Mouse (Mus musculus): Measurements from ENCODE around the gene Srarp. TPM values are rescaled to one million over a fixed set of nuclear protein-coding genes. Genes with fewer than 3 reads are reported as not detected.
A peak's percentile ranks its signal among the peaks of the same experiment; 100 is the strongest.

The Srarp gene
- total RNA-seq, 2 experiments from 2014 or later, result not detected

DNA sequence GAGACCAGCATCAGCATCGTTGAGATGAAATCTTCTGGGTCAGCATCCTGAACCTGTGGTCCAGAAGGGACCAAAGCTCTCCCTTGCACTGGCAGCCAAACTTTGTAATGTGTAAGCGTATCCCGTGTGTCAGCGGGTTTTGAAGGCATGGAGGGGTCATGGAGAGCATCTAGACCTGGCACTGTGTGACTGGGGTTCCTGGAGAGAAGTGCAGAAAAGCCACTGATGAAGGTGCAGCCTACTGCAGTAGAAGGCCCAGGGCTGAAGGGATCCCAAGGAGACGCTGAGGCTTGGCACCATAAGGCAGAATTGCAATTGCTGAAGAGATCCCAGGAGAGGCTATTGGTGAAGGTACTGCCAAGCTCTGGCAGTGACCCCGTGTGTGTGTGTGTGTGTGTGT is 6.5 kb downstream of the Srarp start:
- ATAC-seq (replicated peaks; ENCODE audit: low FRiP score, low TSS enrichment, poor library complexity, severe bottlenecking), result no peak

- ATAC-seq (replicated peaks; ENCODE audit: low FRiP score, low TSS enrichment, poor library complexity, severe bottlenecking), result no peak
Measured at GRCm38 (mm10) chr4:141427921-141428320, 8.0 kb downstream of the Srarp start.

- ATAC-seq (replicated peaks; ENCODE audit: low FRiP score, low TSS enrichment, poor library complexity, severe bottlenecking), result no peak
Measured at GRCm38 (mm10) chr4:141426796-141427745, 8.8 kb downstream of the Srarp start.

DNA sequence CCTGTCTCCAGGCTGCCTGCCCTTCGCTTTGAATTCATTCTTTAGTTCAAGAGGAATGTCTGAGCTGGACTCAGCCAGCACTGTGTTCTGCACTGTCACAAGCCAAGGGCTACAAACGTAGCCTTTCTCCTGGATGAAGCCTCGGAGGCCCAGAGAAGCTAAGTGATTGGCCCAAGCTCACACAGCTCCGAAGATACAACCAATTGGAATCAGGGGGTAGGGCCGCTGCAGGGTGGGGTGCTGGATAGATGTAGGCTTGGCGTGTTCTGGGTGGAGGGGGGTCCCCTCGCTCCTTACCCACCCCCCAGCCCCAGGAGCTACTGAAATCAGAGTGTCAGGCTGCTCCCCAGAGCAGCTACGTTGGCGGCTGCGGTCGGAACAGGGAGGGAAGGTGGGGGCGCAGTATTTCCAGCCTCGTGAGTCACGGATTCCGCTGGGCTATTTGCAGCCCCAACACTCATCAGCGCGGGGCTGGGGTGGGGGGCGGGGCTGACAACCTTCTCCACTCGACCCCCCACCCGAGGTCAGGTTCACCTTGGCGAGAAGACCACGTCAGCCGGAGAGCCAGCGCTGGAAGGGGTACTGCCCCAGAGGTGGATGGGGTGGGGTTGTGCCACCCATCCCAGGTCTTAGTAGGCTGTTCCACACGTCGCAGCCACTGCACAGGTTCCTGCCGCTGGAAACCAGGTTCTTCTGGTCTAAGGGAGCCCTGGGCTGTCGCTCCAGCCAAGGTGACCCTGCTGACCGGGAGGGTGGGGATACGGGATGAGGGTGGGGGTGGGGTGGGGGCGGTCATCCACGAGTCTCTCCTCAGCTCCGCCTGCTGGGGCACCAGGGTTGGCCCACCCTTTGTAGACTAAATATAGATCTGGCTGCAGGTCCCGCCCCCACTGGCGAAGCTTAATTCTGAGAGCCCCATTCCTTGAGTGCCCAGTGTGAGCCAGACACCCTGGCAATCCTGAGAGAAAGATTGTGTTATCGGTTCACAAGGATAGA is 10.1 kb downstream of the Srarp start:
- ATAC-seq (replicated peaks; ENCODE audit: low FRiP score, low TSS enrichment, poor library complexity, severe bottlenecking), result peak; percentile 31; the same call in 1 of the 2 replicates

GRCm38 (mm10) chr4:141423691-141424431 is 12.0 kb downstream of the Srarp start:
- ATAC-seq (replicated peaks; ENCODE audit: low FRiP score, low TSS enrichment, poor library complexity, severe bottlenecking), result no peak

GRCm38 (mm10) chr4:141423288-141423687 is 12.6 kb downstream of the Srarp start:
- no peak for ATAC-seq (replicated peaks; ENCODE audit: low FRiP score, low TSS enrichment, poor library complexity, severe bottlenecking)

DNA sequence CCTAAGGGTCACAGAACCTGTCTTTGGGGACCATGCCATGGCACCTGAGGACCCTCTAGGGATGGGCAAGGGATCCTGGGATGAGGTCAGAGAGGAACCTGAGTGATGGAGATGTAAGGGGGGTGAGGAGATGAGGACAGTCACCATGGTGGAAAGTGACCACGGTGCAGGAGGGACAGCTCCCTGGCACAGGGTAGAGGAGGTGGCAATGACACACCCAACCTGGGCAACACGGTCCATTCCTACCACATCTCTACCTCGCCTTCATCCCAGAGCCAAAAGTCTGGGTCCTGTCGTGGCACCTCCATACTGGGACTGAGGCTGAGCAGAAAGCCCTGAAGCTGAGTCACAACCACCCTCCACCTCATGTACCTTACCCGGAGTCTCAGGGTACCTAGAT is 13.1 kb downstream of the Srarp start:
- ATAC-seq (replicated peaks; ENCODE audit: low FRiP score, low TSS enrichment, poor library complexity, severe bottlenecking), result no peak

DNA sequence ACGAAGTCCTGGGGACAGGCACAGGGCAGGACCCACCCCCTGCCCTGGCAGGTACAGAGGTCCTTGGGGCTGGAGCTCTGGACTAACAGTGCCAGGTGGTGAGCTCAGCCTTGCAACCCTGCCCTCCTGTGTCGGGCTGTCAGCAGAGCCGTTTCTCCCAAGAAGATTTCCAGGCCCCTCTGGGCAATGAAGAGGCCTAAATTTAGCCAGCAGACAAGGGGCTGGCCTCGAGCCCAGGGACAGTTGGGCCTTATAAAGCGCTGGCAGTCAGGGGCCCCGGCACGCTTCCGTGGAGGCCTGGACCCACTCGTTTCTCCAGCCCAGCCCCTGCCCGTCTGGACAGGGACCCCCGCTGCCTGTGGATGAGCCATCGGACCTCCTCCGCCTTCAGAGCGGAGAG is 14.5 kb downstream of the Srarp start:
- ATAC-seq (replicated peaks; ENCODE audit: low FRiP score, low TSS enrichment, poor library complexity, severe bottlenecking), result no peak

DNA sequence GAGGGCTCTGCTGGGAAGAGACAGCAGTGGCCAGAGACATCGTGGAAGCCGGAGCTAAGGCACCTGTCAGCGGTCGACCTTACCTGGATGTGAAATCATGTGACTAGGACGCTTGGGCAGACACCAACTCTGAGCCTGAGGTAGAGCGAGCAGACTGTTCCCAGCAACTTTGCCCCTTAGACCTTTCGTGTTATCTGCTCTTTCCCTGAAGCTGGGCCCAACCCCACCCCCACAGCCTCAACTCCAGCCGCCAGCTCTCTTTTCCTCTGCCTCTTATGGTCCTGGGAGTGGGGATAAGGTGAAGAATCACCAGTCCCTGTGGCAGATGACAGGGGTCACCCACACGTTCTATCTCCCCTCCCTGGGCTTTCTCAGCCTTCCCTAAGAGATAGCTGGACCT is 15.0 kb downstream of the Srarp start:
- no peak for ATAC-seq (replicated peaks; ENCODE audit: low FRiP score, low TSS enrichment, poor library complexity, severe bottlenecking)

DNA sequence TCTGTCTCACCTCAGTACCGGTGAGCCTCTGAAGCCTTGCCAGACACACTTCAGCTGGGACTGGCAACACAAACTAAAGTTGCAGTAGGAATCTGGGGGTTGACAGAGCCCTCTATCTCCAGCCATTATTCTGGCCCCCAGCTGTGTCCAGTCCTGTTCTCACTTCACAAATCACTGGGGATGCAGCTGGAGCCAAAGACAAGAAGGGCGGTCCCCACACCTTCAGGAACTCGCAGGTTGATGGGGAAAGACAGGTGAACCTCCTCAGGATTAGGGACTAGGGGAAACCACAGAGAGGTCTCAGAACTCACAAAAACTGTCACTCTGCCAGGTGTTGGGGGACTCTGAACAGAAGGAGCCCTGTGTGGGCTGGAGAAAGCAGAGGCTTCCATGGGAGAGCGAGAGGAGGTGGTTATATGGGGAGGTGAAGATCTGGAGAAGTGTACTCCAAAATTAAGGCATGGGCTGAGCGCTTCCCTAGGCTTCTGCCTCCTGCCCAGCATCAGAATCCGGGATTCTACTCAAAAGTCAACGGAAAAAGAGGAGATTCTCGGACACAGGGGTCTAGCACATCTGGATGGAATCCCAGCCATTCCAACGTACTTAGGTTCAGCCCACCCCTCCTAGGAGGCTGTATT is 15.6 kb downstream of the Srarp start, which contains the start of gene Hspb7:
TSS of gene Hspb7 (plus strand) at position 588 of the 638 bp plus-strand sequence.
- ATAC-seq (replicated peaks; ENCODE audit: low FRiP score, low TSS enrichment, poor library complexity, severe bottlenecking), result no peak

- ATAC-seq (replicated peaks; ENCODE audit: low FRiP score, low TSS enrichment, poor library complexity, severe bottlenecking), result 0 out of 2 replicates have a peak, but pooled peaks have one; percentile 39
Measured at GRCm38 (mm10) chr4:141419398-141420191, 16.3 kb downstream of the Srarp start.

DNA sequence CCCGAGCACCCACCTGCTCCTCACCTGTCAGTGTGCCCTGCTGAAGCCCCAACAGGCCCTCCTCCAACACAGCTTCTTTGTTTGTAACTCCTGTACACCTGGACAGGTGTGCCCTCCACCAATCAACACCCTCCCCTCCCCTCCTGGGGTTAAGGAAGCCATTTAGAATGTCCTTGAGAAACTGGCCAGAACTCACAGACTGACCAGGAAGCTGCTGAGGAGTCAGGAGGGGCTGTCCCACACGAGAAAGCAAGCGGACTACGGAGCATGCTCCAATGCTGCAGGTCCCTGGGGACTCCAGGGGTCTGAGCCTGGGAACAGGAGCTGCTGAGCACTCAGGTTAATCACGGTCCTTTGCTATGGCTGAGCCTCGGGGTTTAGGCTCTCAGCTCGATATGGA is 20.0 kb downstream of the Srarp start, which contains the start of gene Clcnkb:
TSS of gene Clcnkb (minus strand) at position 91 of the 400 bp plus-strand sequence.
- ATAC-seq (replicated peaks; ENCODE audit: low FRiP score, low TSS enrichment, poor library complexity, severe bottlenecking), result no peak

GRCm38 (mm10) chr4:141411430-141411992 is 24.4 kb downstream of the Srarp start:
- no peak for ATAC-seq (replicated peaks; ENCODE audit: low FRiP score, low TSS enrichment, poor library complexity, severe bottlenecking)

- ATAC-seq (replicated peaks; ENCODE audit: low FRiP score, low TSS enrichment, poor library complexity, severe bottlenecking), result no peak
Measured at GRCm38 (mm10) chr4:141408577-141408976, 27.3 kb downstream of the Srarp start.

DNA sequence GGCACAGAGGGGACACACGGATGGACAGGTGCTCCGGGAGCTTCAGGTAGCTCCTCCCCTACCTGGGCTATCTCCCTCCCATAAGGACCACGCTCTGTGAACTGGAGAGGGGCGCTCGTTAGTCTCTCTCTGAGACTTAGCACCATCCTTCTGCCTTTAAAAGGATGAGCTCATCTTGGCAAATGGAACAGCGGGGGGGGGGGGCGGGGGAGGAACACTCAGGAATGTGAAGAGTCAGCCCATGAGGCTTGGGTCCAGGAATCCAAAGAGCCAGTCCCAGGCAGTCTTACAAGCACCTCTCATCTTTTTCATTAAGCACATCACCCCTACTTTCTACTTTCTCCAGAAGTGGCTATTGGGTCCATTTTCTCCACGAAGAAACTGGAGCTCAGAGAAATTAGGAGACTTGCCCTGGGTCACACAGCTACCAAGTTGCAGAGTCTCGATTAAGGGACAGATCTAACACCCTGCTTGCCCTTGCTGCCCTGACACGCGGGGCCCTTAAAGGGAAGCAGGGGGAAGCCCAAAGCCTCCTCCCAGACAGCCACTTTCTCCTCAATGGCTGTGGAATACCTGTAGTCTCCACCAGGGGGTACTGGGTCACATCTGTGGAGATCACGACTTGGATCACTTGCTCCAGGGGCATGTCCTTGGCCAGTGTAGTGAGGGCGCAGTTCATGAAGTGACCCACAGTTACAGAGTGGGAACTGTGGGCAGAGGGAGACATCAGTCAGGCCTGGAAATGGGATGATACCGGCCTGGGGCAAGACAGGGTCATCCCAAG is 29.2 kb downstream of the Srarp start:
- ATAC-seq (replicated peaks; ENCODE audit: low FRiP score, low TSS enrichment, poor library complexity, severe bottlenecking), result peak; percentile 70

GRCm38 (mm10) chr4:141405314-141405622 is 30.6 kb downstream of the Srarp start:
- ATAC-seq (replicated peaks; ENCODE audit: low FRiP score, low TSS enrichment, poor library complexity, severe bottlenecking), result no peak
